Mouse (Mus musculus): Measurements from ENCODE around the gene Ccdc141.

Gene Ccdc141

GRCm38 (mm10) chr2:77133407-77133806, 37.0 kb downstream of the Ccdc141 start:
- DNase-seq (ENCODE audit: low spot score), result no peak

- no peak for DNase-seq (ENCODE audit: low spot score)
Measured at GRCm38 (mm10) chr2:77126939-77127338, 43.5 kb downstream of the Ccdc141 start.

GRCm38 (mm10) chr2:77118102-77118501, 52.3 kb downstream of the Ccdc141 start:
- DNase-seq (ENCODE audit: low spot score), result no peak

- DNase-seq (ENCODE audit: low spot score), result no peak
Measured at GRCm38 (mm10) chr2:77114335-77114734, 56.1 kb downstream of the Ccdc141 start.

GRCm38 (mm10) chr2:77113867-77114266, 56.6 kb downstream of the Ccdc141 start:
- DNase-seq (ENCODE audit: low spot score), result no peak

GRCm38 (mm10) chr2:77113026-77113425, 57.4 kb downstream of the Ccdc141 start:
- DNase-seq (ENCODE audit: low spot score), result no peak

GRCm38 (mm10) chr2:77111095-77111494, 59.3 kb downstream of the Ccdc141 start:
- no peak for DNase-seq (ENCODE audit: low spot score)

- no peak for DNase-seq (ENCODE audit: low spot score)
Measured at GRCm38 (mm10) chr2:77110365-77110764, 60.1 kb downstream of the Ccdc141 start.

- no peak for DNase-seq (ENCODE audit: low spot score)
Measured at GRCm38 (mm10) chr2:77109506-77110123, 60.8 kb downstream of the Ccdc141 start.

- DNase-seq (ENCODE audit: low spot score), result no peak
Measured at GRCm38 (mm10) chr2:77108562-77108961, 61.9 kb downstream of the Ccdc141 start.

GRCm38 (mm10) chr2:77106150-77106549, 64.3 kb downstream of the Ccdc141 start:
- no peak for DNase-seq (ENCODE audit: low spot score)

GRCm38 (mm10) chr2:77105006-77105715, 65.3 kb downstream of the Ccdc141 start:
- no peak for DNase-seq (ENCODE audit: low spot score)

GRCm38 (mm10) chr2:77102516-77102915, 67.9 kb downstream of the Ccdc141 start:
- DNase-seq (ENCODE audit: low spot score), result no peak

- DNase-seq (ENCODE audit: low spot score), result no peak
Measured at GRCm38 (mm10) chr2:77099814-77100213, 70.6 kb downstream of the Ccdc141 start.

GRCm38 (mm10) chr2:77098769-77099168, 71.7 kb downstream of the Ccdc141 start:
- no peak for DNase-seq (ENCODE audit: low spot score)

- no peak for DNase-seq (ENCODE audit: low spot score)
Measured at GRCm38 (mm10) chr2:77091749-77092148, 78.7 kb downstream of the Ccdc141 start.

GRCm38 (mm10) chr2:77085313-77085712, 85.1 kb downstream of the Ccdc141 start:
- no peak for DNase-seq (ENCODE audit: low spot score)

GRCm38 (mm10) chr2:77084629-77085028, 85.8 kb downstream of the Ccdc141 start:
- no peak for DNase-seq (ENCODE audit: low spot score)

GRCm38 (mm10) chr2:77081156-77081555, 89.3 kb downstream of the Ccdc141 start:
- no peak for DNase-seq (ENCODE audit: low spot score)

- no peak for DNase-seq (ENCODE audit: low spot score)
Measured at GRCm38 (mm10) chr2:77080657-77081056, 89.8 kb downstream of the Ccdc141 start.

- no peak for DNase-seq (ENCODE audit: low spot score)
Measured at GRCm38 (mm10) chr2:77078746-77079145, 91.7 kb downstream of the Ccdc141 start.

- no peak for DNase-seq (ENCODE audit: low spot score)
Measured at GRCm38 (mm10) chr2:77074373-77074772, 96.1 kb downstream of the Ccdc141 start.

GRCm38 (mm10) chr2:77073930-77074329, 96.5 kb downstream of the Ccdc141 start:
- no peak for DNase-seq (ENCODE audit: low spot score)

- DNase-seq (ENCODE audit: low spot score), result no peak
Measured at GRCm38 (mm10) chr2:77065294-77065693, 105.1 kb downstream of the Ccdc141 start.
